Mouse (Mus musculus) megakaryocyte, embryonic 14.5 days (primary cell): ENCODE results near the gene Tbxas1.

Experiments
- FLI1 ChIP-seq: IDR thresholded peaks from 2 replicates; pipeline ENCODE4 v1.6.1; 2012; ENCODE audit warnings: low read length, inconsistent platforms, mixed read lengths
- GATA1 ChIP-seq: IDR thresholded peaks from 3 replicates; pipeline ENCODE4 v1.6.1; 2012; ENCODE audit warnings: mixed read lengths, low read length, inconsistent platforms, borderline replicate concordance

- TF ChIP-seq GATA1 (no peak), FLI1 (no peak)
Measured at GRCm38 (mm10) chr6:38908401-38908800, 33.2 kb downstream of the Tbxas1 start.
